Mouse (Mus musculus): Measurements from ENCODE around the gene Cand2.
A peak's percentile ranks its signal among the peaks of the same experiment; 100 is the strongest.

The Cand2 gene

DNA sequence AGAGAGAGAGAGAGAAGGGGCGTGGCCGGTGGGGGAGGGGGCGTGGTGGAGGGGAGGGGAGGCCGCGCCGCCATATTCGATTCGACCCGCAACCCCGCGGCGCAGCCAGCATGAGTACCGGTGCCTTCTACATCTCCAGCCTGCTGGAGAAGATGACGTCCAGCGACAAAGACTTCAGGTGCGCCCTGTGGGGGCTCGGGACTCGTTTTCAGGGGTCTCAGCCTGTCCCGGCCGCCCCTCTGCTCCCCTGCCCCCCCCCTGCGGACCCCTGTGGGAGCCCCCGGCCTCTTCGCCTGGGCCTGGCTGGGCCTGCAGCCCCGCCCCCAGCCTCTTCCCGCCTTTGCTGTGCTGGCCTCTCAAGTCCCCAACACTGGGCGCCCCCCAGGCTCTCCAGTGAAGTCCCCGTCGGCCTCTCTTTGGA, at the start of gene Cand2:
Cand2 (plus strand) TSS at position 38 of the 421 bp plus-strand sequence.
- no peak for DNase-seq (ENCODE audit: low read depth)

DNA sequence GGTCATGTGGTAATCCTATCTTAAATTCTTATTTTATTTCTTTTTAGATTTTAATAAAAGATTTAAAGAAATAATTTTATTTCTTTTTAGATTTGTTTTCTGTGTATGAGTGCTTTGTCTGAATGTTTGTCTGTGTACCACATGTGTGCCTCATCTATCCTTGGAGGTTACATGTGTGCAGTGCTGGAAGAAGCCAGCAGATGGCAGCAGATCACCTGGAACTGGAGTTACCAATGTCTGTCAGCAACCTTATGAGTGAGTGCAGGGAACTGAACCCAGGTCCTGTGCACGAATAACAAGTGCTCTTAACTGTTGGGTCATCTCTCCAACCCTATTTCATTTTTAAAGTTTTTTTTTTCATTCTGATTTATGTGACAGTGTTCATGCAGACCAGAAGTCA, 47.2 kb upstream of the Cand2 start:
- DNase-seq (ENCODE audit: low read depth) = peak; percentile 71

DNA sequence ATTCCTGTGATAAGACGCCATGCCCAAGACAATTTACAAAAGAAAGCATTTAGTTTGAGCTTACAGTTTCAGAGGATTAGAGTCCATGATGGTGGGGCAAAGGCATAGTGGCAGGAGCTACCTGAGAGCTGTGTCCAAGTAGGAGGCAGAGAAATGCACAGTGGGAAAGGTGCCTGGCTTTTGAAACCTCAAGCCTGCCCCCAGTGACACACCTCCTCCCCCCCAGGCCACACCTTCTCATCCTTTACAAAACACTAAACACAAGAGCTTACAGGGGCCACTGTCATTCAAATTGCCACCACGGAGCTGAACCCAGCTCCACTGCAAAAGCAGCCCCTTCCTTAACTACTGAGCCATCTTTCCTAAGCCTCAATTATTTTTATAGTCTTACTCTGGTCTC, 46.8 kb upstream of the Cand2 start:
- DNase-seq (ENCODE audit: low read depth) = no peak

DNA sequence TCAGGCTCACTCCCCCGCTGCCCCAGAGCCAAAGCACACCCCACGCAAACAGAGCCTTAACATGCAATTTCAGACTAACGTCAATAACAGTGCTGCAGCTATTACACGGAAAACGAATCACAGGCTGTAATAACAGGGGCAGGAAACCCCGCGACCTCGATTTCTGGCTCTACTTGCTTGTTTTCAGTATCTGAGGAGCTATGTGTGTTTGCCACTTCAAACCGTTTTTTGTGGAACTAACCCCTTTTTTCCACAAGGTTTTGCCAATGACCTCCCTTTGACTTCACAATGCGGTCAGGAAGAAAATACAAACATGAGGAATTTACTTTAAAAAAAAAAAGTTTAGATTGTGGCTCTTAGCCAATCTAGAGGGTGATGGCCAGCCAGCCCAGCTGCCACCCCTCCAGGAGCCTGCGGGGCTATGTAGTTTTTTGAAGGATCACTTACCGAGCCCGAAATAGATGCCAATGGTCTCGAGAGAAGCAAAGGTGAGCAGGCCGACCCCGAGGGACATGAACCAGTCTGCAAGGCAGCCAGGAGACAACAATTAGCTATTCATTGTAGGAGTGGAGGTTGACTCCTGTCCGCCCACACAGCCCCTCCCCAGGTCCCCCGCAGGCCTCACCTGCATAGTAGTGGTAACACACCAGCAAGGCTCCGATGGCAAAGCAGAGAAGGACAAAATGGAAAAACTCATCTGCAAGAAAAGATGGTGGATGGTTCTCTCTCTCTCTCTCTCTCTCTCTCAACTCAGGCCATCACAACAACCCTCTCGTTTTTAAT, 43.6 kb upstream of the Cand2 start:
- DNase-seq (ENCODE audit: low read depth) = no peak

DNA sequence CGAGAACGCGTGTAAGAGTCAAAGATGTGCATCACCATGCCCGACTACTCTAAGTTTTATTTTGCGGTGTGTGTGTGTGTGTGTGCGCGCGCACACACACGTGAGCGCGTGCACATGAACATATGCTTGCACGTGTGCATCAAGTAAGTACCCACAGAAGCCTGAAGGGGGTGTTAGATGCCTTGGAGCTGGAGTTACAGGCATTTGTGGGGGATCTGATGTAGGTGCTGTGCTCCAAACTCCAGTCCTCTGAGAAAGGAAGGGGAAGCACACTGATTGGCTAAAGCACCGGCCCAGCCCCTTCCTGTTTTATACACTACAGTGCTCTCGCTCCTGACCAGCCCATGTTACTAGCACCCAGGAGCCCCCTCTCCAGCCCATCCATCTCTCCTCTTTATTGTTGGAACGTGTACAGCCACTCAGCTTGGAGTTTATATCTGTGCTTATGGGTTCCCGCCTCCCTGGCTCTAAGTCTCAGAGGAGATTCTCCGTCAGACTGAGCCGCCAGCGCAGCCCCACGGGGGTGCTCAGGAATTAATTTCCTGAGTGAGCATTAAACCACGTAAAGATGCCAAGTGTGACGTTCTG, 41.9 kb upstream of the Cand2 start:
- DNase-seq (ENCODE audit: low read depth) = no peak

DNA sequence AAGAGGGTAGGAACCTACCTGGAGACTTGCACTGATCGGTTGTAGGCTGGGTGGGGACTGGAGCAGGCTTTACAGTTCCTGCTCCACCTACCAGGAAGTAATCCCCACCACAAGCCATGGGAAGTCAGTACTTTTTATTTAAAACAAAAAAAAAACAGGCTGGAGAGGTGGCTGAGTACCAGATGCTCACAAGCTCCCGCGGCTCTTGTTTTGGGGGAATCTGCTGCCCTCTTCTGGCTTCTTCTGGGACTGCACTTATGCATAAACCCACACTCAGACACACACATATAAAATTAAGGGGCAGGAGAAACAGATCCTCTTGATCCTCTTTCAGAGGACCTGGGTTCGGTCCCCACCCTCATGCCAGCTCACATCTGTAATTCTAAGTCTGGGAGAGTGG, 39.4 kb upstream of the Cand2 start:
- DNase-seq (ENCODE audit: low read depth) = peak; percentile 57

DNA sequence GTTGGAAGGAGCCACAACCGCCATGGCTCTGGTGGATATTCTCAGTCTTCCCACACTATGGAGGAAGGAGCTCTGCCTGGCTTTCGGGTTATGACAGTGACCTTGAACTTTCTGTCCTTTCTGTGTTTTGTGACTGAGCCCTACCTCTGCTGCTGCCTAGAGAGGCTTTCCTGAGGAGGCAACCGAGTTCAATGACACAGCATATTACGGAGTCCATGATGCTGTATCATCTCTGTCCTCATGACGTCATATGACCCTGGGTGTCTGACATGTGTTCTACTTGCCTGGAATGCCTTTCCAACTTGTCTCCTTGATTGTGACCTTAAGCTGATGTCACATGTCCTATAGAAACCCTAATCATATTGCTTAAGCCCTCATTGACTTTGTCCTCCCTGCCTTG, 35.3 kb upstream of the Cand2 start:
- no peak for DNase-seq (ENCODE audit: low read depth)

DNA sequence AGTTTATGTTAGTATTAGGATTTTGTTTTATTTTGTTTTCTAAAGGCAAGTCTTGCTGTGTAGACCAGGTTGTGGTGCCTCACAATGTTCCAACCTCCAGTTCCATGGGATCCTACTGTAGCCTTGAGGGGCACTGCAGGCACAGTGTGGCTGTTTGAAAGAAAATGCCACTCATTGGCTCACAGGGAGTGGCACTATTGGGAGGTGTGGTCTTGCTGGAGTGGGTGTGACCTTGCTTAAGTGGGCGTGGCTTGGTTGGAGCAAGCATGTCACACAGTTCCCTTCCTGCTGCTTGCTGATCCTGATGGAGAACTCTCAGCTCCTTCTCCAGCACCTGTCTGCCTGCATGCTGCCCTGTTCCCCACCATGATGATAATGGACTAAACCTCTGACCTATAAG, 30.8 kb upstream of the Cand2 start:
- peak; percentile 66 for DNase-seq (ENCODE audit: low read depth)

DNA sequence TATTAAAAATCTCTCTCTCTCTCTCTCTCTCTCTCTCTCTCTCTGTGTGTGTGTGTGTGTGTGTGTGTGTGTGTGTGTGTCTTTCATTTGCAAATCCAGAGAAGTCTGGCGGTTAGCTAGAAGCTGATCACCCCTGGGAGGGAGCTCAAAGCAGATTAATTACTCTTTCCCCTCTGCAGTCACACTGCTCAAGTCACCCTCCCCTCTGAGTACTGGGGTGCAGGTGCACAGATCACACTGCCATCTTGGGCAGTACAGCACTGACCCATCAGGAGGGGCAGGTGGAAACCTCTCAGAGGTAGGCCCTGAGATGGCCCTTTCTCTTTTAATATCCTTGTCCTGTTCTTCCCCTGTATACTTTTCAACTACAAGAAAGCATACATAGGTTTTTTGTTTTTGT, 28.0 kb upstream of the Cand2 start:
- no peak for DNase-seq (ENCODE audit: low read depth)

DNA sequence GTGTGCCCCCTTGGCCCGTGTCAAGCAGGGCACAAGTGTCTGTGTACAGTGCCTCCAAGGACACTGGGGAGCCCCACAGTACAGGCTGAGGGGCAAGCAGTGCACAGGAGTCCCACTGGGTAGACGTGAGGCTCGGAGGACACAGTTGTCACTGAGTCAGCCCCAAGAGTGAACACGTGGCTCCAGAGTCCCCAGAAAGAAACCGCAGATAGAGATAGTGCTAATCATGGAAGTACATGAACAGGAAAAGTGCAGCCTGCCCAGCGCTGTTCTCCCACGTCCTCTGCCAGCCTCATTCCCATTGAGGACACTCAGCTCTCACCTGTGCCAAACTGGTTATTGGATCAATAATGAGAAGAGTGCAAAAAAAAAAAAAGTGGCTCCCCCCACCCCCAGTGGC, 18.8 kb upstream of the Cand2 start:
- DNase-seq (ENCODE audit: low read depth) = no peak

DNA sequence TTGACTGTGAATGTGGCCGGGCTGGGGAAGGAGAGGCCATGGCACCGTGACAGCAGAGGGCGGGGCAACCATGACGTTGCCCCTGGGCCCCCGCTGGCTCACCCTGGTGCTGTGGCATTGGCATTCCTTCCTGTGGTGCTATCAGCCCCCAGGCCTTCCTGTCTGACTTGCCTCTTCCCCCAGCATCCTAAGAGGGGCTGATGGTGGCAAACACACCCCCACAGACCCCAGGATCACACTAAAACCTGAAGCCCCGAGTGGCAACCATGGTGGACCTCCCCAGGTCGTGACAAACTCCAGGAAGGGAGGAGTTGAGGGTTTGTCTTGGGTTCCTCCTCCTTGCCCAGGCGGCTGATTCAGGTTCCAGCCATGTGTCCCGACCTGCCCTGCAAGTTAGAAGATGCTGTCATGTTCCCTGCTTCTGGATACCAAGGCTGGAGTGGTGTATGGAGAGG, 15.3 kb upstream of the Cand2 start:
- DNase-seq (ENCODE audit: low read depth) = peak; percentile 92

DNA sequence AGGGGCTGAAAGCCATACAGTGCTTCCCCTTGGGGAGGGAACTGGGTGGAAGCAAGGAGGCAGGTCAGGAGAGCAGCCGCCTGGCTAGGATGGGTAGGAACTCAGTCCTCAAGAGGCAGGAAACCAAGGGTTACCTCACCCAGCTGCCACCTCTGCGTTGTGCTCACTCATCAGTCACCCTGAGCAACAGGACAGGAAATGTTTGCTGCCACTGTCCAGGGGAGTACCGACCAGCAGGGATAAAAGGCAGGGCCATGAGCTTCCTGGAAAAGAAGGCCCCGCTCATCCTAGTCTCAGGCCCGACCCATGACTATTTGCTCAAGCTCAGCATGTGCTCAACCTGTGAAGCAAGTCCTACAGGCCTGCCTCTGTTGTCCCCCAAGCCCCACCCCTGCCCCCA, 14.9 kb upstream of the Cand2 start:
- peak; percentile 92 for DNase-seq (ENCODE audit: low read depth)

DNA sequence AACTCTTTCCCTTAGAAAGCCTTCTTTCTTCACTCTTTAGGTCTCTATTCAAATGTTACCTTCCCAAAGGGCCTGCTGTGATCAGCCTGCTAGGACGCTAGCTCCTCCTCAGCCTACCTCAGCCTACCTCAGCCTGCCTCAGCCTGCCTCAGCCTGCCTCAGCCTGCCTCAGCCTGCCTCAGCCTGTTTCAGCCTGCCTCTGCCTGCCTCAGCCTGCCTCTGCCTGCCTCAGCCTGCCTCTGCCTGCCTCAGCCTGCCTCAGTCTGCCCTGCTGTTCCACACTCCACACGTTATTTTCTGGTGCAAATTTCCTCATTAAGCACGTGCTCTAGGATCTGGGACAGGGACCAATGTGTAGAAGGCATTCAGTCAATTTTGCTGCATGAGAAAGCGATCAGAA, 14.2 kb upstream of the Cand2 start:
- no peak for DNase-seq (ENCODE audit: low read depth)

DNA sequence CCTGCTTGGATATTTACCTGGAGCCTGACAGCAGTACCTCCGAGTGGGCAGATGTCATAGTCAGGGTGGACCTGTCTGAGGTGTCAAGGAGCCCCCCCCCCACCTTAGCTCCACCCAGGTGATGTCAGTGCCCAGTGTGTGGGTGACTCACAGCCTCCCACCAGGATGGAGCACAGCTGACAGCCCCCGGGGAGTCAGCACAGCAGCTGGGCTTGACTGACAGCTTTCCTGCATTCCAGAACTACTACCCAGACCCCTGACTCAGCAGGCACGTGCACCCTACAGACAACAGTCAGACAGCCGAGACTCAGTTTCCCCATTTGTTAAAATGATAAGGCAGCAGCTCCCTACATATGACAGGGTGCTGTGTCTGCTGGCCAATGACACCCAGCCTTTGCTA, 13.4 kb upstream of the Cand2 start:
- no peak for DNase-seq (ENCODE audit: low read depth)

DNA sequence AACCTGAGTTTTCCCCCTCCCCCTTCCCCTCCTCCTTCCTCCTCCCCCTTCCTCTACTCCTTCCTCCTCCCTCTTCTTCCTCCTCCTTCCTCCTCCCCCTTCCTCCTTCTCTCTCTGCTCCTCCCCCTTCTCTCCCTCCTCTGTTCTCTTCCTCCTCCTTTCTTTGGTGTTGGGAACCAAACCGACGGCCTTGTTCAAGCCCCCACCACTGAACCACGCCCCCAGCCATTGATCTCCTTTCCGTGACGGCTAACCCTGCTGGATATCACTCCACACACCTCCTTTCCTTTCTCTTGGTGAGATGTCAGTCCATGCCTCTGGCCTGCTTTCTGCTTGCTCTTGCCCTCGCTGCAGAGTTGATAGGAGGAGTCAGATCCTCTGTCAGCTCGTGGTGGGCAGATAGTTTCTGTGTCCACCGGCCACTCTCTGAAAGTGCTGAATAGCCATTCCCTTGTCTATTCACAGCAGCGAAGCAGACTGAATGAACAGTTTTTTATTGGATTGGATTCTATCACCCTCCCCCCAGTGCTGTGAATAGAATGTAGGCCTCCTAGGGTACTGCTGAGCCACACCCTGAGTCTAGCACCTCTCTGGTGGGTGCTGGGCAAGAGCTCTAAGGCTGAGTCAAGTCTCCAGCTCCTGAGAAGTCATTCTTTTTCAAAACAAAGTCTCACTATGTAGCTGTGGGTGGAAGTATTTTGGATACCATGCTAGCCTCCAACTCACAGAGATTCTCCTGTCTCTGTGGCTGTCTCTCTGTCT, 12.2 kb upstream of the Cand2 start, which contains the start of gene Tmem40:
Tmem40 (minus strand) TSS at position 416 of the 762 bp plus-strand sequence.
- peak; percentile 57 for DNase-seq (ENCODE audit: low read depth)

DNA sequence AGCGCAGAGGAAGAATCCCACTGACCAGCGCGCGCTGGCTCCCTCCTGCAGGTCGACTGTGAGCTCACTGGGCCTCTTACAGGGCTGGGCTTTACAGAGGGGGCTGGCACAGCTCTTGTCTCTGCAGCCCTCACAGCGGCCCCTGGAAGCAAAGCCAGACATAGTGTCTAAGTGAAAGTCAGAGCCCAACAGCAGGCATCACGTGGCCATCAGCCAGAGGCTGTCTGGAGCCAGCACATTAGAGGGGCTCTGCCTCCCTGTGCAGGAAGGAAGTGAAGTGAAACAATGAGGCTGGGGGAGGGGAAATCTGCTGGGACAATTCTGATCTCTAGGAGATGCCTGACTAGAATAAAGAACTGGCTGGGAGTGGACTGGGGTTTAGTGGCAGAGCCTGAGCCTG, 10.2 kb upstream of the Cand2 start:
- DNase-seq (ENCODE audit: low read depth) = peak; percentile 60

DNA sequence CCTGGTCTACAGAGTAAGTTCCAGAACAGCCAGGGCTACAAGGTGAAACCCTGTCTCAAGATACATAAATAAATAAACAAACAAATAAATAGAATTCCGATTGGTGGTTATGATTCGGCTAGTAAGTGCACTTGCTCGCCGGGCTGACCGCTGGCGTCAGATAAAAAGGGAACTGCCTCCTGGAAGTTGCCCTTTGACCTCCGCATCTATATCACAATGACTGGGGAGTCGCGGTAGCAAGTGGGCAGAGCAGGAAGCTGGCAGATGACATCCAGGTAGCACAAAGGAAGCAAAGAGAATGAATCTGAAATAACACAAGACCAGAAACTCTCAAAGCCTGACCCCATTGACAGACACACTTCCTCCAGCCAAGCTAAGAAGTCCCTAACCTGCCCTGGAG, 7.0 kb upstream of the Cand2 start:
- no peak for DNase-seq (ENCODE audit: low read depth)

DNA sequence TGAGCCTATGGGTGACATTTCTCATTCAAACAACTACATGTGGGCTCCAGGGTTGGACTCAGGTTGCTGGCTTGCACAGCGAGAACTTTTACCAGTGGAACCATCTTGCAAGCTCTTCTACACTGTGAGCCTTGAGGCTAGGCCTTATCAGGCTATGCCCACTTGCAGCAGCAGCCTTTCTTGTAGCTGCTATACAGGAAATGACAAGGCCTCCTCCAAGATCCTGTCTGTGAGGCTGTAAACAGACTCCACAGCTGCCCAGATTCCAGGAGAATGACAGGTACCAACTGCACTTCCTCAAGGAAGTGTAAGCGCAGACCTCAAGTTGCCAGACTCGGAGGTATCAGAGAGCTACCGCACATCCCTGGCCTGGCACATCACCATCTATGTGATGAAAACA, 6.1 kb upstream of the Cand2 start:
- peak; percentile 82 for DNase-seq (ENCODE audit: low read depth)

DNA sequence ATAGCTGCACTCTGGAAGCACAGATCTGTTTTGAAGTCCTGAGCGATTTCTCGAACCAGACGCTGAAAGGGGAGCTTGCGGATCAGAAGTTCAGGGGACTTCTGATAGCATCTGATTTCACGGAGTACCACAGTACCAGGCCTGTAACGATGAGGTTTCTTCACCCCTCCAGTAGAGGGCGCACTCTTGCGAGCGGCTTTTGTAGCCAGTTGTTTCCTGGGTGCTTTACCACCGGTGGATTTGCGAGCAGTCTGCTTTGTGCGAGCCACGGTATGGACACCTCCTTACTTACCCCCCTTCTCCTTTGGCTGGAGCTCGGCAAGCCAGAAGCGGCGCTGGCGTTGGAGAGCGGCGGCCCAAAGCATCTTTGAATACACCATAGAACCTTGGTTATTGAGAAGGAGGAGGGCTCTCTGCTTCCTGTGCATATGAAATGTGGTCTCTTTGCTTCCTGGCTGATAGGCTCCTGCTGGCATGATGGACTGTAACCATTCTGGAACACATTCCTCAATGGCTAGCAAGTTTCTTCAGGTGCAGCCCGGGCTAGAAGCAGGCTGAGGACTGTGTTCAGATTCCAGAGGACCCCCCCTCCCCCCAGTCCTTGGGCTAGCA, 4.2 kb upstream of the Cand2 start:
- DNase-seq (ENCODE audit: low read depth) = peak; percentile 73

DNA sequence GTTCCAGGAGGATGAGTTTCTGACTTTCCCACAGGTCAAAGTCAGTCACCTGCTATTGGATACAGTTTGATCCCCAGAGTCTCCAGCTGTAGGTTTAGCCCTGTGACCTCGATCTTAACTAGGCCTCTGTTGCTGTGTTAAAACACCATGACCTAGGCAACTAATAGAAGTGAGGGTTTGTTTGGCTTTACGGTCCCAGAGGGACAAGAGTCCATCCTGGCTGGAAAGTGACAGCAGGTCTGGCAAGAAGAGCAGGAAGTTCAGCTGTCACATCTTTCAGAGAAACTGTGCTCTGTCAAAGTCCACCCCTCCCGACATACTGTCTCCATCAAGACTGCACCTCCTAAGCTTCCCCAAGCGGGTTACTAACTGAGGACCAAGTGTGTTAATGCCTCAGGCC, 3.5 kb upstream of the Cand2 start:
- no peak for DNase-seq (ENCODE audit: low read depth)

DNA sequence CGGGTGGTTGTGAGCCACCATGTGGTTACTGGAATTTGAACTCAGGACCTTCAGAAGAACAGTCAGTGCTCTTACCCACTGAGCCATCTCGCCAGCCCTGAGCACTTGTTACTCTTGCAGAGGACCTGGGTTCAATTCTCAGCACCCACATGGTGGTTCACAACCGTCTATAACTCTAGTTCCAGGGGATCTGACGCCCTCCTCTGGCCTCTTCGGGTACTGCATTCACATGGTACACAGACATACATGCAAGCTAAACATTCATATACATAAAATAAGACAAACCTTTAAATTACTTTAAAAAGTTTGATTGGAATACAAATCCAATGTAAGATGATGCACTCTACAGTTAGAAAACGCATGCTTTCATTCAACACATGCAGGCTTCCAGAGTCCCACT, 2.1 kb upstream of the Cand2 start:
- DNase-seq (ENCODE audit: low read depth) = no peak

DNA sequence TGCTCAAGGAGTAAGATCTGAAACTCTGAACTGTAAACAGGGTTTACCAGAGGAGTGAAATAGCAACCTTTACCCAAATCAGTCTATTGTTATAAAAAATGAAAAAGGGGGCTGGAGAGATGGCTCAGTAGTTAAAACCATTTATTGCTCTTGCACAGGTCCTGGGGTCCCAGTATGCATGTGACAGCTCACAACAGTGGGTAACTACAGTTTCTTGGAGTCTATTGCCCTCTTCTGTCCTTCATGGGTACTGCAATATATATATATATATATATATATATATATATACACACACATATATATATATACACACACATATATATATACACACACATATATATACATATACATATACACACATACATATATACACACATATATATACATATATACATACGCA, 1.7 kb upstream of the Cand2 start:
- DNase-seq (ENCODE audit: low read depth) = peak; percentile 71

DNA sequence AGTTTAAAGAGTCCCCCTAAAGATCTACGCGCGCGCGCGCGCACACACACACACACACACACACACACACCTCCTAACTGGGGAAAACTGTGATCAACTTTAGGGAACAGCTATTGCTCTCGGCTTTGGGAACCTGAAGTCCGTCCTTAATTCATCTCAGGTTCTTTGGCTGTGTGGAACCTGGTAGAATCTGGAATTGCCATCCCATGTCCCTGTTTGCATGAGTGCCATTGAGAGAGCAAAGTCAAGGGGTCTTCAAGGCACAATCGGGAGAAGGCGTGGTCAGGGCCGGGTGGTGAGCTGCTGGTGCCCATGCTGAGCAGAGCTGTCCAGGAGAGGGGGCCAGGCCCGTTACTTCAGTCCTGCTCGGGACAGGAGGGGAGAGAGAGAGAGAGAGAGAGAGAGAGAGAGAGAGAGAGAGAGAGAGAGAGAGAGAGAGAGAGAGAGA, 348 bp upstream of the Cand2 start:
- DNase-seq (ENCODE audit: low read depth) = peak; percentile 40
